Mouse (Mus musculus): ENCODE measurements at regions not wholly inside any gene's neighbourhood (a gene's known extent, or its start where the extent isn't known, plus 50 kb on each side); places are given as distances from the start of the nearest gene placed in this dataset.
"Not testable (repeated sequence)": the region's sequence is repeated elsewhere in the genome, so short reads cannot be mapped to it uniquely, and the experiment has no call there.

- 43% methylated on average over 4 of the region's 4 CpGs for WGBS
- Histone ChIP-seq H3K27me3 (no peaks in the 10 kb centered on the region), H3K9ac (no peak overlapping the region), H3K36me3 (no peaks in the 10 kb centered on the region), H3K9me3 (replicated peaks) (no peaks in the 10 kb centered on the region), H3K4me3 (replicated peaks) (no peak overlapping the region), H3K4me2 (no peak overlapping the region), H3K27ac (no peak overlapping the region), H3K4me1 (peaks cover 21% of the 10 kb centered on the region)
- no peak for ATAC-seq (replicated peaks; ENCODE audit: low FRiP score)
Observed at GRCm38 (mm10) chr6:95058017-95058416, 59.0 kb upstream of the Kbtbd8 start.

DNA sequence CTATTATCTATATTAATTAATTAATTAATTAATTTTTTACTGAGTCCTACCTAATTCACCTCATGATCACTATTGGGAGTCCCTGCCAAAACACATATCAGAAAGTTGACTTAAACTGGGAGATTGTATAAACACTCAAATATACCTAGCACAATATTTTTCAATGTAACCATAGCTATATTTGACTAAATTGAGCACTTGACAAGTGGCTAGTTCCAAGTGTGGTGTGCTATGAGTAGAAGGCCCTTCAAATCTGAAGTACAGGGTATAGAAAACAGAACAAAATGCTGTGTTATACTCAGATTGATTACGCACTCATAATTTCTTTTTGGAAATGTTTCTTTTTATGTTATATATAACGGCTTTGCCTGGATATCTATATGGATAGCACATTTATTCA, 60.8 kb upstream of the Kbtbd8 start:
- Histone ChIP-seq H3K9me3 (replicated peaks) (no peaks in the 10 kb centered on the region), H3K27me3 (no peaks in the 10 kb centered on the region), H3K27ac (no peak overlapping the region), H3K4me3 (replicated peaks) (no peak overlapping the region), H3K9ac (no peak overlapping the region), H3K4me2 (no peak overlapping the region), H3K4me1 (peaks cover 21% of the 10 kb centered on the region), H3K36me3 (no peaks in the 10 kb centered on the region)
- ATAC-seq (replicated peaks; ENCODE audit: low FRiP score), result no peak
- WGBS, result 93% methylated on average over 2 of the region's 2 CpGs

DNA sequence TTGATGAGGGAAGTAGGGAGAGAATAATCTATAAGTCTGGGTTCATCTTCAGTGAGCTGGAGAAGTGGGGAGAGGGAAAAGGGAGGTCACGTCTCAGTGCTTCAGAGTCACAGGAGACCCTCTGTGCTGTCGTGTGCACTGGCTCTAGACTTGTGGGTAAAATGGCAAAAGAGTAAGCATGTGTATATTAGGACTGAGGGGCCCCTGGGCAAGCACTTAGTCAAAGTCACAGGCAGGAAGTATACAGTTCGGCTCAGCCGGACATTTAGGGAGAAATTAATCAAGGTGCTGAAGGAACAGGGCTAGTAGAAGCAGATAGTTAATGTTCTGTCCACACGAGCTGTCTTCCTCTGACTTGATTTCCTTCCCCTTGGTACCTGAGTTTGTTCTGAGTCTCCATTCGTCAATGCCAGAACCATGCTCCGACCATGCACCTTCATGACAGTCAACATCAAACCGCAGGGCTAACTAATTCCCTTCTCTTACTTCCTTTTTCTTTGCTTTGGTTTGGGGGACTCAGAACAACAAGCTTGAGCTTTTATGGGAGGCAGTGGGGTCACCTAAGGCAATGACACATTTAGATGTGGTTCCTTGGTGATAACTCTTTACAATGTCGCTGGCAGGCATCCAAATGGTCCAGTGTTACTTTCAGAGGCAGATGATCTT, 63.2 kb upstream of the Kbtbd8 start:
- ATAC-seq (replicated peaks; ENCODE audit: low FRiP score), result peak; percentile 66; the same call in 1 of the 2 replicates
- Histone ChIP-seq H3K27ac (no peak overlapping the region), H3K9ac (no peak overlapping the region), H3K4me2 (no peak overlapping the region; the same call in 1 of the 2 replicates), H3K27me3 (no peaks in the 10 kb centered on the region), H3K4me1 (peaks cover 21% of the 10 kb centered on the region), H3K36me3 (no peaks in the 10 kb centered on the region), H3K4me3 (replicated peaks) (no peak overlapping the region), H3K9me3 (replicated peaks) (no peaks in the 10 kb centered on the region)
- 10% methylated on average over 9 of the region's 9 CpGs for WGBS

GRCm38 (mm10) chr6:95041351-95041750, 75.7 kb upstream of the Kbtbd8 start:
- H3K4me2 ChIP-seq, result 0 out of 2 replicates have a peak overlapping the region, but pooled peaks have one; percentile 27
- H3K4me3 ChIP-seq (replicated peaks), result 0 out of 2 replicates have a peak overlapping the region, but pooled peaks have one; percentile 22
- not testable (repeated sequence) for H3K36me3 ChIP-seq; H3K4me1 ChIP-seq; H3K27ac ChIP-seq; H3K27me3 ChIP-seq; H3K9ac ChIP-seq; ATAC-seq (replicated peaks; ENCODE audit: low FRiP score); H3K9me3 ChIP-seq (replicated peaks)
- WGBS, result 10% methylated on average over 7 of the region's 10 CpGs

GRCm38 (mm10) chr6:95024239-95024638, 92.8 kb upstream of the Kbtbd8 start:
- Histone ChIP-seq H3K4me1 (no peaks in the 10 kb centered on the region), H3K4me3 (replicated peaks) (no peak overlapping the region), H3K36me3 (no peaks in the 10 kb centered on the region), H3K27ac (no peak overlapping the region), H3K27me3 (no peaks in the 10 kb centered on the region), H3K9me3 (replicated peaks) (no peaks in the 10 kb centered on the region), H3K9ac (no peak overlapping the region), H3K4me2 (no peak overlapping the region)
- WGBS, result 17% methylated on average over 4 of the region's 4 CpGs
- ATAC-seq (replicated peaks; ENCODE audit: low FRiP score), result 0 out of 2 replicates have a peak, but pooled peaks have one; percentile 56

DNA sequence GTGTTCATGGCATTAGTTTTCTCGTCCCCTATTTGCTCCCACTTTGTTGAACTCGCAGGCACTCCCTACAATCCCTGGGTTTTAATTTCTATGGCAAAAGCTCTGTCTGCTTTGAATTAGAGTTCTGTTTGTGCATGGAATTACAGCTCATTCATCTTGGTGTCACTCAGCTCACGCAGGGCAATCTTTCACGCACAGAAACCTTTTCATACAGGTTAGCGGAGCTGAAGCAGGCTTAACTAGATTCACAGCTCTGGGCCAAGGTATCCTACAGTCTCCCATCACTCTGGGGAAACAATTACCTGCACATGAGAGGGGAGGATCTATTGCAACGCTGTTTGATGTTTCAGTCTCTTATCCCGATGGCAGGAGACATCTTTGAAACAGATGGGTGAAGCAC, 95.3 kb upstream of the Kbtbd8 start:
- H3K9ac ChIP-seq, result no peak overlapping the region
- no peaks in the 10 kb centered on the region for H3K36me3 ChIP-seq
- no peaks in the 10 kb centered on the region for H3K4me1 ChIP-seq
- no peak overlapping the region for H3K4me3 ChIP-seq (replicated peaks)
- no peaks in the 10 kb centered on the region for H3K27me3 ChIP-seq
- no peak for ATAC-seq (replicated peaks; ENCODE audit: low FRiP score)
- H3K4me2 ChIP-seq, result no peak overlapping the region
- H3K9me3 ChIP-seq (replicated peaks), result no peaks in the 10 kb centered on the region
- no peak overlapping the region for H3K27ac ChIP-seq
- 26% methylated on average over 7 of the region's 7 CpGs for WGBS

DNA sequence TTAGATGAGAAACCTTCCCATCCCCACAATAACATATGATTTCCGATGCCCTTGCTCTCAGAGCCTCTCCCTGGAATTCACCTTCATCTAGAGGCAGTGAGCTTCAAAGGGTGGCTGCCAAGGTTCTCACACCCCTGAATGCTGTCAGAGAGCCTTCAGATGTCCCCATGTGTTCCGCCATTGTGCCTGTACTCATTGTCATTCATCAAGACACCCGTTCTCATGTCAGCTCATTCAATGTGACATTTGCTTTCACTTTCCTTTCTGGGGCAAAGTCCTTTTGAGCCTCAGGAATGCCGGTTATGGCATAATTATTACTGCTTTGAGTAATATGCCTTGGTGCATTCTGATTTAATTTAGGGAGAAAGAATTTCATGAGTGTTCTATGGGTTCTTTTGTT, 99.1 kb upstream of the Kbtbd8 start:
- no peak for ATAC-seq (replicated peaks; ENCODE audit: low FRiP score)
- H3K4me2 ChIP-seq, result no peak overlapping the region
- H3K9ac ChIP-seq, result no peak overlapping the region
- H3K4me3 ChIP-seq (replicated peaks), result no peak overlapping the region
- no peaks in the 10 kb centered on the region for H3K9me3 ChIP-seq (replicated peaks)
- H3K27me3 ChIP-seq, result no peaks in the 10 kb centered on the region
- 45% methylated on average over 4 of the region's 4 CpGs for WGBS
- H3K4me1 ChIP-seq, result no peaks in the 10 kb centered on the region
- H3K27ac ChIP-seq, result no peak overlapping the region
- no peaks in the 10 kb centered on the region for H3K36me3 ChIP-seq

DNA sequence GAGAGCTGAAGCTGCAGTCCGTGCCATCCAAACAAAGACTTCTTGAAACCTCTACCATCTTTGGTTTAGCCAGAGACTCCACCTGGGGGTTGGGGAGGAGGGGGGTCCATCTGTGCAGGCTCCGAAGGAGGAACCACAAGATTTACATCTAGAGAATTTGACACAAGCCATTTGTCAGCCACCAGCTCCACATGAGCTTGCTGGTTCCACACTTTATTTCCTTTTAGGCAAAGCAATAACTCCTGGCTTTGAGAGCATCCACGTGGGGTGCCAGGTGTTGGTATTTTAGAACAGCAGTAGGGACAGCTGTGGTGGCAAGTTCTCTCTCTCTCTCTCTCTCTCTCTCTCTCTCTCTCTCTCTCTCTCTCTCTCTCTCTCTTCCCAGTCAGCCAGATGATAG, 99.6 kb upstream of the Kbtbd8 start:
- no peaks in the 10 kb centered on the region for H3K27me3 ChIP-seq
- ATAC-seq (replicated peaks; ENCODE audit: low FRiP score), result no peak
- H3K4me3 ChIP-seq (replicated peaks), result no peak overlapping the region
- no peaks in the 10 kb centered on the region for H3K9me3 ChIP-seq (replicated peaks)
- no peaks in the 10 kb centered on the region for H3K4me1 ChIP-seq
- no peaks in the 10 kb centered on the region for H3K36me3 ChIP-seq
- H3K4me2 ChIP-seq, result no peak overlapping the region
- H3K27ac ChIP-seq, result no peak overlapping the region
- WGBS, result 29% methylated on average over 3 of the region's 3 CpGs
- H3K9ac ChIP-seq, result no peak overlapping the region

- H3K4me1 ChIP-seq, result no peaks in the 10 kb centered on the region
- H3K9ac ChIP-seq, result no peak overlapping the region
Observed at GRCm38 (mm10) chr6:95013096-95013495, 103.9 kb upstream of the Kbtbd8 start.

DNA sequence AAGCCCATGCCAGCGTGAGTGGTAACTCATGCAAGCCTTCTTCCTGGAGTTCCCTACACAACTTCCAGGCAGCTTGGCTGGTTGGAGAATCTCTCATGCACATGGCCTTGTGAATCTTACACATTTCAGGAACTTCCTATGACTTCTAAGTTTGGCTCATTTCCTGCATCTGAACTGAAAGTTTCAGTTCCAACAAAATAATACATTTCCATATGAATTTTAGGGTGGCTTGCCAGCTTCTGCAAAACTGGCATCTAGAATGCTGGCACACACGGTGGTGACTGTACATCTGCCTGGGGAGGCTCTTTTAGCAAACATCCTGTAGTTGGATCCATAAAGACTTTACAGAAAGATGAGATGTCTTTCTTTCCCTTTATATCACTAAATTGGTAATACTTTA, 110.6 kb upstream of the Kbtbd8 start:
- Histone ChIP-seq H3K9ac (no peak overlapping the region), H3K36me3 (no peaks in the 10 kb centered on the region), H3K27me3 (no peaks in the 10 kb centered on the region), H3K4me3 (replicated peaks) (no peak overlapping the region), H3K9me3 (replicated peaks) (no peaks in the 10 kb centered on the region), H3K4me1 (no peaks in the 10 kb centered on the region), H3K4me2 (no peak overlapping the region), H3K27ac (no peak overlapping the region)
- 84% methylated on average over 2 of the region's 2 CpGs for WGBS
- ATAC-seq (replicated peaks; ENCODE audit: low FRiP score), result no peak

More at GRCm38 (mm10) chr6:95013096-95013495, 103.9 kb upstream of the Kbtbd8 start:
- H3K27me3 ChIP-seq, result no peaks in the 10 kb centered on the region
- no peaks in the 10 kb centered on the region for H3K36me3 ChIP-seq
- H3K4me2 ChIP-seq, result no peak overlapping the region
- no peak for ATAC-seq (replicated peaks; ENCODE audit: low FRiP score)
- no peak overlapping the region for H3K4me3 ChIP-seq (replicated peaks)
- 23% methylated on average over 5 of the region's 5 CpGs for WGBS
- H3K27ac ChIP-seq, result no peak overlapping the region
- H3K9me3 ChIP-seq (replicated peaks), result no peaks in the 10 kb centered on the region

DNA sequence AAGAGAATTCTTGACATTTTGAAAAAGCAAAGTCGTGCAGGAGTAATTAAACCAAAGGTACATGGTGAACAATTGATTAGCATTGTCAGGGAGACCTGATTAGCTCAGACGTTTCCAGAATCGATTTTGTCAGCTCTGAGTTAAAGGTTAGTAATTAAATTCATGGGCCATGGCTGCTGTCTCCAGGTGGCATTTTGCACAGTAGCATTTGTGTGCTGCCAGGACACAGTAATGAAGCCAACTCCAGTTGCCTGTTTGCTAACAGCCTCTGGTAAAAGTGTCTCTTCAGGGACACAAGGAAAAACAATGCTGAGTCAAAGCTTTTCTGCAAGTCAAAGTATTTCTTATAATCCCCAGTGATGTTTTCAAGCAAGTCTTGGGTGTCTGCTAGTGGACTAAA, 113.3 kb upstream of the Kbtbd8 start:
- Histone ChIP-seq H3K4me1 (peaks cover 8% of the 10 kb centered on the region; the same call in 1 of the 2 replicates), H3K4me3 (replicated peaks) (no peak overlapping the region), H3K4me2 (no peak overlapping the region), H3K36me3 (no peaks in the 10 kb centered on the region), H3K9ac (no peak overlapping the region), H3K27ac (no peak overlapping the region), H3K27me3 (no peaks in the 10 kb centered on the region), H3K9me3 (replicated peaks) (no peaks in the 10 kb centered on the region)
- no peak for ATAC-seq (replicated peaks; ENCODE audit: low FRiP score)
- WGBS, result 23% methylated on average over 3 of the region's 3 CpGs

DNA sequence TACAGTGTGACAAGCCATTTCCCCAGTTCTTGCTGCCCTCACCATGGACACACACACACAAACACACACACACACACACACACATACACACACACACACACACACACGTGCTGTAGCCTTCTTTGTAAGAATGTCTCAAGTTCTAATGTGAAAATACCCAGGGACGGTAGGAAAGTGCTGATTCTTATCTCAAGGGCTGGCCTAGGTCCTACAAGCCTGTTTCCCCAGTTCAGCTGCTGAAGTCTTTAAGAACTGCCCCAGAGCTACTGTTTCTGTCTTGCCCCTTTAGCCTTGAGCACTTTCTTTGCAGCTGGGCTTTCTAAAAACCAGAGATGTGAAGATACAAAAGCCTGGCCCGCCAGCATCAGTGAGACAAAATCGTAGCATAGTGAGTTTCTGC, 117.5 kb upstream of the Kbtbd8 start:
- ATAC-seq (replicated peaks; ENCODE audit: low FRiP score), result no peak
- Histone ChIP-seq H3K4me3 (replicated peaks) (no peak overlapping the region), H3K27ac (no peak overlapping the region), H3K9ac (no peak overlapping the region), H3K27me3 (no peaks in the 10 kb centered on the region), H3K36me3 (no peaks in the 10 kb centered on the region), H3K9me3 (replicated peaks) (no peaks in the 10 kb centered on the region), H3K4me2 (no peak overlapping the region), H3K4me1 (peaks cover 11% of the 10 kb centered on the region; the same call in 1 of the 2 replicates)
- 53% methylated on average over 4 of the region's 4 CpGs for WGBS

DNA sequence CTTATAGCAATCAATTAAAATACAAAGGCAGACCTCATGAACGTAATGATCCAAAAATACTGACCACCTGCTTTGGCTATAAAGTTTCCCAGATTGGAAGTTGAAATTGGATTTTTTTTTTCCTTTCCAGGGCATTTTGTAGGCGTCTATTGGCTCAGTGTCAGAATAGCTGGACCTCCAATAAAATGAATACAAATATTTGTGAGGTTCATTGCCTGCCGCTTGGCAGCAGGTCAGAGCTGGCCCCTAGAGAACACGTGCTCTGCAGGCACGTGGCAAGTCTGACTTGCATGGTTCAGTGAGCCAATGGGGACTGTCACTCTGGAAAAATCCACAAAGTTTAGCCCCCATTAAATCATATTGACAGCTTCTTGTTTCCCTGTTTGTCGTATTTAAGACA, 118.0 kb upstream of the Kbtbd8 start:
- ATAC-seq (replicated peaks; ENCODE audit: low FRiP score), result no peak
- no peaks in the 10 kb centered on the region for H3K36me3 ChIP-seq
- H3K4me1 ChIP-seq, result peaks cover 11% of the 10 kb centered on the region; the same call in 1 of the 2 replicates
- no peak overlapping the region for H3K4me2 ChIP-seq
- no peak overlapping the region for H3K9ac ChIP-seq
- H3K9me3 ChIP-seq (replicated peaks), result no peaks in the 10 kb centered on the region
- H3K27ac ChIP-seq, result no peak overlapping the region
- no peaks in the 10 kb centered on the region for H3K27me3 ChIP-seq
- 35% methylated on average over 6 of the region's 6 CpGs for WGBS
- H3K4me3 ChIP-seq (replicated peaks), result no peak overlapping the region

Data from kidney, embryonic 15.5 days (tissue).